Mouse (Mus musculus): ENCODE measurements at regions not wholly inside any gene's neighbourhood (a gene's known extent, or its start where the extent isn't known, plus 50 kb on each side); places are given as distances from the start of the nearest gene placed in this dataset.

DNA sequence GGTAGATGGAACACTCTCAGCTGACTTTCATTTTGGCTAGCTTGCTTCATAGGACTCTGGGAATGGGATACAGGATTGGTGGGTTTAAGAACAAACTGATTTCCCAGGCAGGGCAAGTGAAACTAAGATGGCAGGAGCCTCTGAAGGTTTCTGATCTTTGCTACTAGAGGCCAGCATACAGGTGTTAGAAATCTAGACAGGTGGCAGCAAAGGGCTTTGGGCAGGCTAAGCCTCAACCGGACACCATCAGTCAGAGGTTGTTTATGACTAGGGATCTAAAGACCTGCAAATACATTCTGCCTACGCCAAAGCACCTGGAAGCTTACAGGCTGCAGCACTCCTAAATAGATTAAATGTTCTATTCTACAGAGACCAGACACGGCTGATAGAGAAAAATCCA lies 2233.4 kb downstream of the 4930444P10Rik start:
- Histone ChIP-seq H3K27ac (ENCODE audit: insufficient read depth, low read depth, low read length, poor library complexity, severe bottlenecking) (no peak overlapping the region), H3K9ac (ENCODE audit: insufficient read depth, low read depth, low read length, poor library complexity, severe bottlenecking) (no peak overlapping the region), H3K36me3 (ENCODE audit: control insufficient read depth, insufficient read depth, low read length, poor library complexity, severe bottlenecking) (no peaks in the 10 kb centered on the region), H3K9me3 (ENCODE audit: control insufficient read depth, insufficient read depth, low read depth, low read length) (no peaks in the 10 kb centered on the region), H3K4me1 (ENCODE audit: control insufficient read depth in 2 of 2, insufficient read depth in 2 of 2, low read length in 2 of 2, poor library complexity in 1 of 2) (no peaks in the 10 kb centered on the region), H3K4me3 (ENCODE audit: insufficient read depth in 1 of 2, low read depth in 1 of 2, low read length in 2 of 2, poor library complexity in 1 of 2, severe bottlenecking in 1 of 2) (no peak overlapping the region)
- in situ Hi-C loops (cut with MboI; ENCODE audit: low sequenced_read_pairs in 2 of 2, unreplicated experiment in 2 of 2): no loop called here
- DNase-seq (ENCODE audit: low read depth, low spot score): no peak
- TF ChIP-seq HCFC1 (IDR thresholded peaks at IDR 0.05; ENCODE audit: borderline replicate concordance, insufficient read depth, low read length) (no peak), CHD2 (IDR thresholded peaks at IDR 0.05; ENCODE audit: low read depth, low read length) (no peak), ZC3H11A (IDR thresholded peaks at IDR 0.05; ENCODE audit: borderline replicate concordance, low read depth, low read length) (no peak), ZNF384 (IDR thresholded peaks at IDR 0.05; ENCODE audit: low read depth, low read length) (no peak), MAFK (IDR thresholded peaks at IDR 0.05; ENCODE audit: insufficient read depth, low read depth, low read length) (no peak)

- no peak for TF ChIP-seq ZNF384 (IDR thresholded peaks at IDR 0.05; ENCODE audit: low read depth, low read length)
- TF ChIP-seq HCFC1 (IDR thresholded peaks at IDR 0.05; ENCODE audit: borderline replicate concordance, insufficient read depth, low read length): no peak
- no peak for TF ChIP-seq ZC3H11A (IDR thresholded peaks at IDR 0.05; ENCODE audit: borderline replicate concordance, low read depth, low read length)
- no peak for TF ChIP-seq MAFK (IDR thresholded peaks at IDR 0.05; ENCODE audit: insufficient read depth, low read depth, low read length)
- TF ChIP-seq CHD2 (IDR thresholded peaks at IDR 0.05; ENCODE audit: low read depth, low read length): no peak
- no peaks in the 10 kb centered on the region for H3K9me3 ChIP-seq (ENCODE audit: control insufficient read depth, insufficient read depth, low read depth, low read length)
- in situ Hi-C loops (cut with MboI; ENCODE audit: low sequenced_read_pairs in 2 of 2, unreplicated experiment in 2 of 2): no loop called here
- H3K9ac ChIP-seq (ENCODE audit: insufficient read depth, low read depth, low read length, poor library complexity, severe bottlenecking): no peak overlapping the region
- H3K4me1 ChIP-seq (ENCODE audit: control insufficient read depth in 2 of 2, insufficient read depth in 2 of 2, low read length in 2 of 2, poor library complexity in 1 of 2): no peaks in the 10 kb centered on the region
- H3K36me3 ChIP-seq (ENCODE audit: control insufficient read depth, insufficient read depth, low read length, poor library complexity, severe bottlenecking): no peaks in the 10 kb centered on the region
- DNase-seq (ENCODE audit: low read depth, low spot score): no peak
- H3K4me3 ChIP-seq (ENCODE audit: insufficient read depth in 1 of 2, low read depth in 1 of 2, low read length in 2 of 2, poor library complexity in 1 of 2, severe bottlenecking in 1 of 2): no peak overlapping the region
- H3K27ac ChIP-seq (ENCODE audit: insufficient read depth, low read depth, low read length, poor library complexity, severe bottlenecking): no peak overlapping the region
Observed at GRCm38 (mm10) chr1:13858371-13859018, 2234.6 kb downstream of the 4930444P10Rik start.

- Histone ChIP-seq H3K4me1 (ENCODE audit: control insufficient read depth in 2 of 2, insufficient read depth in 2 of 2, low read length in 2 of 2, poor library complexity in 1 of 2) (no peaks in the 10 kb centered on the region), H3K4me3 (ENCODE audit: insufficient read depth in 1 of 2, low read depth in 1 of 2, low read length in 2 of 2, poor library complexity in 1 of 2, severe bottlenecking in 1 of 2) (no peak overlapping the region), H3K36me3 (ENCODE audit: control insufficient read depth, insufficient read depth, low read length, poor library complexity, severe bottlenecking) (no peaks in the 10 kb centered on the region), H3K27ac (ENCODE audit: insufficient read depth, low read depth, low read length, poor library complexity, severe bottlenecking) (no peak overlapping the region), H3K9ac (ENCODE audit: insufficient read depth, low read depth, low read length, poor library complexity, severe bottlenecking) (no peak overlapping the region), H3K9me3 (ENCODE audit: control insufficient read depth, insufficient read depth, low read depth, low read length) (no peaks in the 10 kb centered on the region)
- DNase-seq (ENCODE audit: low read depth, low spot score): no peak
- in situ Hi-C loops (cut with MboI; ENCODE audit: low sequenced_read_pairs in 2 of 2, unreplicated experiment in 2 of 2): no loop called here
- TF ChIP-seq ZC3H11A (IDR thresholded peaks at IDR 0.05; ENCODE audit: borderline replicate concordance, low read depth, low read length): no peak
Observed at GRCm38 (mm10) chr1:13856998-13857397, 2236.1 kb downstream of the 4930444P10Rik start.

- Histone ChIP-seq H3K36me3 (ENCODE audit: control insufficient read depth, insufficient read depth, low read length, poor library complexity, severe bottlenecking) (no peaks in the 10 kb centered on the region), H3K9me3 (ENCODE audit: control insufficient read depth, insufficient read depth, low read depth, low read length) (no peaks in the 10 kb centered on the region), H3K9ac (ENCODE audit: insufficient read depth, low read depth, low read length, poor library complexity, severe bottlenecking) (no peak overlapping the region), H3K4me1 (ENCODE audit: control insufficient read depth in 2 of 2, insufficient read depth in 2 of 2, low read length in 2 of 2, poor library complexity in 1 of 2) (peaks cover 0 to 2% of the 10 kb centered on the region in 2 experiments; a peak in 1 of 4 replicates), H3K27ac (ENCODE audit: insufficient read depth, low read depth, low read length, poor library complexity, severe bottlenecking) (no peak overlapping the region), H3K4me3 (ENCODE audit: insufficient read depth in 1 of 2, low read depth in 1 of 2, low read length in 2 of 2, poor library complexity in 1 of 2, severe bottlenecking in 1 of 2) (no peak overlapping the region)
- in situ Hi-C loops (cut with MboI; ENCODE audit: low sequenced_read_pairs in 2 of 2, unreplicated experiment in 2 of 2): no loop called here
- no peak for DNase-seq (ENCODE audit: low read depth, low spot score)
- TF ChIP-seq MAFK (IDR thresholded peaks at IDR 0.05; ENCODE audit: insufficient read depth, low read depth, low read length): no peak
- no peak for TF ChIP-seq ZC3H11A (IDR thresholded peaks at IDR 0.05; ENCODE audit: borderline replicate concordance, low read depth, low read length)
- TF ChIP-seq ZNF384 (IDR thresholded peaks at IDR 0.05; ENCODE audit: low read depth, low read length): no peak
- no peak for TF ChIP-seq HCFC1 (IDR thresholded peaks at IDR 0.05; ENCODE audit: borderline replicate concordance, insufficient read depth, low read length)
- no peak for TF ChIP-seq CHD2 (IDR thresholded peaks at IDR 0.05; ENCODE audit: low read depth, low read length)
Observed at GRCm38 (mm10) chr1:13851144-13851543, 2242.0 kb downstream of the 4930444P10Rik start.

- Histone ChIP-seq H3K27ac (ENCODE audit: insufficient read depth, low read depth, low read length, poor library complexity, severe bottlenecking) (no peak overlapping the region), H3K9ac (ENCODE audit: insufficient read depth, low read depth, low read length, poor library complexity, severe bottlenecking) (no peak overlapping the region), H3K4me1 (ENCODE audit: control insufficient read depth in 2 of 2, insufficient read depth in 2 of 2, low read length in 2 of 2, poor library complexity in 1 of 2) (peaks cover 0 to 2% of the 10 kb centered on the region in 2 experiments; a peak in 1 of 4 replicates), H3K36me3 (ENCODE audit: control insufficient read depth, insufficient read depth, low read length, poor library complexity, severe bottlenecking) (no peaks in the 10 kb centered on the region), H3K9me3 (ENCODE audit: control insufficient read depth, insufficient read depth, low read depth, low read length) (no peaks in the 10 kb centered on the region), H3K4me3 (ENCODE audit: insufficient read depth in 1 of 2, low read depth in 1 of 2, low read length in 2 of 2, poor library complexity in 1 of 2, severe bottlenecking in 1 of 2) (no peak overlapping the region)
- in situ Hi-C loops (cut with MboI; ENCODE audit: low sequenced_read_pairs in 2 of 2, unreplicated experiment in 2 of 2): no loop called here
- TF ChIP-seq ZC3H11A (IDR thresholded peaks at IDR 0.05; ENCODE audit: borderline replicate concordance, low read depth, low read length) (no peak), MAFK (IDR thresholded peaks at IDR 0.05; ENCODE audit: insufficient read depth, low read depth, low read length) (no peak), HCFC1 (IDR thresholded peaks at IDR 0.05; ENCODE audit: borderline replicate concordance, insufficient read depth, low read length) (no peak), CHD2 (IDR thresholded peaks at IDR 0.05; ENCODE audit: low read depth, low read length) (no peak), ZNF384 (IDR thresholded peaks at IDR 0.05; ENCODE audit: low read depth, low read length) (no peak)
- DNase-seq (ENCODE audit: low read depth, low spot score): no peak
Observed at GRCm38 (mm10) chr1:13849071-13849470, 2244.1 kb downstream of the 4930444P10Rik start.

All from ES-E14 (cell line).